Mouse (Mus musculus) CD4-positive, CD25-positive, alpha-beta regulatory T cell, adult 2 months (primary cell): ENCODE data around the gene Cdkl1.

ENCODE experiments used
- DNase-seq: peaks from one replicate; pipeline ENCODE4 v3.0.0-alpha.2; 2012; ENCODE audit warnings: low read depth, low spot score

Cdkl1 gene

DNA sequence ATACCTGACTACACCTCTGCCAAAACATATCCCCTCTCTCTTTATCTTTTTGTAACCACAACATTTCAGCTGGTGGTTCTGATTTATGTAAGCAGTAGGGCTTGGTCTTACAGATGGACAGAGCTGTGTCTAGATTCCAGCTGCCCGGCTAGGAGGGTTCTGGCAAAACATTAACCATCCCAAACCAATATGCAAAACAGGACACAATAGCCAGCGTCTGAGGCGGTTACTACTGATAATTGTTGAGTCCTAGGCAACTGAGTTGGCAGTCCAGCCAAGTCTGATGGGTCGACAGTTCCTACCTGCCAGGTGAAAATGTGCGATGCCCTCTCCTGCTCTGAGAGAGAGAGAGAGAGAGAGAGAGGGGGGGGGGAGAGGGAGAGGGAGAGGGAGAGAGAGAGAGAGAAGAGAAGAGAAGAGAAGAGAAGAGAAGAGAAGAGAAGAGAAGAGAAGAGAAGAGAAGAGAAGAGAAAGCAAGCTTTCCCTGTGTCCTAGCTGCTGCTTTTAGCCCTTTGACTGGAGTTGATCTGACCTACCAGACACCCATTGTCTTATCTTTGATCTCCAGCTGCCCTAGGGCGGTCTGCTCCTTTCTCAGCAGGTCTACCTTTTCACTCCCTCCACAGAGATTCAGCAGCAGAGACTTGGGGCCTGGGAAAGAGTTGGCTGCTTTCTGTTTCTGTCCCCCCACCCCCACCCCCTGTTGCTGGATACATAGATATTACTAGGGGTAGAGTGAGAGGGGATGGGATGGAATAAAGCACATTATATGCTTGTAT, 7.6 kb downstream of the Cdkl1 start:
- DNase-seq: no peak

- no peak for DNase-seq
Measured at GRCm38 (mm10) chr12:69781935-69782650, 9.0 kb downstream of the Cdkl1 start.

DNA sequence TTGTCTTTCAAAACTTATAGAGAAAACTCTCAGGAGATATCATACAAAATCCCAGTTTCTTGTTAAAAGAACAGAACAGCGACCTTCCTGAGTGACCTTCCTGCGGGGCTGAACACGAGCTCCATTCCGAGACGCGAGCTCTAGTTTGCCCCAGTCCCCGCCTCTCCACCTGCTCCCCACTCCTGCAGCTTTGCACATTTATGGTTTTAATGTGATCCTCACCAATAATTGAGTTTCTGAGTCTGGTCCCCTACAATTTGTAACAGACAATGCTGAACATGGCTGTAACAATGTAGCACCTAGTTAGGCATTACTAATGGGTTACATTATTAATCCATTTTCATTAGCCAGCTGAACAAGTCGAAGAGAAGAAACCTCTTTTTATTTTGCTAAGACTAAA, 9.6 kb downstream of the Cdkl1 start:
- no peak for DNase-seq

DNA sequence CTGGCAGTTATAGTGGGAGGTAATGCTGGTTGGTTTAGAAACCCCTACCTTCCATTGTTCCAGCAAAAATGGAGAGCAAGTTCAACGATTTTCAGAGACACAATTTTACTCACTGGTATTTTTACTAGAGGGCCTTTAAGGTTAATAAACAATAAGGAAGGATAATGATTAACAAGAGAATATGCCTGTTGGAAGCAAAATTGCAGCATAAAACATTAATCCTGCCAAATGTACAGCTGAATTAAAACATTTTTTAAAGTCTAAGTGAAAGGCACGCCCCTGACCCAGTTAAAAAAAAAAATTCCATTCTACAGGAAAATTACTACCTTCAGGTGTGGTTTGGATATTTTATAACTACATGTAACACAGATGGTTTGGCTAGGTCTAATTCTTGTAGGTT, 13.1 kb downstream of the Cdkl1 start:
- DNase-seq: no peak

DNA sequence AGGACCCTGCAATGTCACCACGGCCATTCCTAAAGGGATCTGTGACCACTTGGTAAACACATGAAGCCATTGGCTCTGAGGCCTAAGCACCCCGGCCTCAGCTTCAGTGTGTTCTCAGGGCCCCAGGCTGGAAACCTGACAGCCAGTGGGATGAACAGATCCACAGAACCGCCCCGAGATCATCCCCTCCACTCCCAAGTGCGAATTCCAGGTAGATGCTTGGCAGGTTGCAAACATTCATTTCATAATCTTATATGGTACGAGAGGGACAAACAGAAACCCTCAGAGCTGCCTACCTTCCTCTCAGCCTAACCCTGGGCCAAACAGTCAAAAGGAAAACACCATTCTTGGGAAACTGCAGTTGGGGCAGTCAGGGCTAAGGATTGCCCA, 13.7 kb downstream of the Cdkl1 start:
- DNase-seq: no peak

DNA sequence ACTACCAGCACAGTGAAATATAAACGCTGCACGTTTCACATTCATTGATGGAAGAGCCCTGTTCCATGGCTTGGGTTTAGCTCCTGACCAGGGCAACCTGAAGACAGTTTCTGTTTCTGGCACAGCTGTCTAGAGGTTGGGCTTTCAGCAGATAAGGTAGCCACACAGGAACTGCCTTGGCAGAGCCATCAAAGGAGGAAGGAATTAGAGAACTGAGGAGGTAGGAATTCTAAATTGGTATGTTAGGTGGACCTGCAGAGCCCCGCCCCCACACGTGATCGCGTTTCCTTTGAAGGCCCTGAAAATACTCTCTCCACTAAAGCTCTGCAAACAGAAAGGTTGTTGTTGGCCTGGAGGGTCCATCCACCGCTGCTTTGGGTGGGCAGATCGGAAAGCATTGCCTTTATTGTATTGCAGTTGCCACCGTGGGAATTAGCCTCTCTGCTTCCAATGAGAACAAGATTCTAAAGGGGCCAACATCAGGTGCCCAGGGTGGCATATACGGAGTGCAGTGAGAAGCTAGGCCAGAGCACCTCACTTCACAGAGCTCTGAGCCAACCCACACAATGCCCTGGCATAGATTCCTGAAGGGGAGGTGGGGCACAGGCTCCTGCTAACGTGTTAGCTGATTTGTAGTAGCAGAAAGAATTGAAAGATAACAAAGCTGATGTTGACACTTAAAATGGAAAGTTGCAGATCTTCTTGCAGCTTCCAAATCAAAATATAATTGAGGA, 14.3 kb downstream of the Cdkl1 start:
- peak; percentile 12 for DNase-seq

- DNase-seq: no peak
Measured at GRCm38 (mm10) chr12:69768841-69769240, 22.2 kb downstream of the Cdkl1 start.

DNA sequence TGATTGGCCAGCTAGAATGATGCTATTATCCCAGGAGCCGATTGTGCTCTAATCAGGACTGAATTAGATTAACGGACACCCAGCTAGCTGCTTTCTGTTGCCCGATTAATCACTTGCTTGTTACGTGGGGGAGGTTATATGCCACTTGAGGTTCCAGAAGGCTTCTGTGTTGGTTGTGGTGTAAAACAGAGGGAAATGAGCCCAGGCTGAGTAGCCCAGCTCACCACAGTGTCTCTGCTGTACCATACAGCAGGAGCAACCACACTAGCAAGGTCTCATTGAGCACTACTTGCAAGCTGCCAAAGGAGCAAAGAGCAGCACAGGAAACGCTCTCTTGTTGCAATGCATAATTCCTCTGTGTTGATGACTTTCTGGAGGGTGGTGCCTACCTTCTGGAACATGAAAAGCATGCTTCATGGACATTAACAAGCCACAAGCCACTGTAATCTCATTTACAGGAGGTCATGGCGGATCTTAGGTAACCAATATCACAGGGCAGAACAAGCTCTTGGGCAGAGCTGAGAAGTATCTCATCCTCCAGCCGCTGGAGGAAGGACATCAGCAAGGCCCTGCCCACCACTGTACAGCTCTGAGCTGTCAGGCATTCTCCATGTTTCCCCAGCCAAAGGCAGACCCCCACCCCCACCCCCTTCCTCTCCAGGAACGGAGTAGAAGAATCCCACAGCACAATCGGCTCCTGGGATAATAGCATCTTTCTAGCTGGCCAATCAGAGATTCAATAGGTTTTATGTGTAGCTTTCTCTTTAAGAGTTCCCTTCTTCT, 23.4 kb downstream of the Cdkl1 start:
- no peak for DNase-seq

DNA sequence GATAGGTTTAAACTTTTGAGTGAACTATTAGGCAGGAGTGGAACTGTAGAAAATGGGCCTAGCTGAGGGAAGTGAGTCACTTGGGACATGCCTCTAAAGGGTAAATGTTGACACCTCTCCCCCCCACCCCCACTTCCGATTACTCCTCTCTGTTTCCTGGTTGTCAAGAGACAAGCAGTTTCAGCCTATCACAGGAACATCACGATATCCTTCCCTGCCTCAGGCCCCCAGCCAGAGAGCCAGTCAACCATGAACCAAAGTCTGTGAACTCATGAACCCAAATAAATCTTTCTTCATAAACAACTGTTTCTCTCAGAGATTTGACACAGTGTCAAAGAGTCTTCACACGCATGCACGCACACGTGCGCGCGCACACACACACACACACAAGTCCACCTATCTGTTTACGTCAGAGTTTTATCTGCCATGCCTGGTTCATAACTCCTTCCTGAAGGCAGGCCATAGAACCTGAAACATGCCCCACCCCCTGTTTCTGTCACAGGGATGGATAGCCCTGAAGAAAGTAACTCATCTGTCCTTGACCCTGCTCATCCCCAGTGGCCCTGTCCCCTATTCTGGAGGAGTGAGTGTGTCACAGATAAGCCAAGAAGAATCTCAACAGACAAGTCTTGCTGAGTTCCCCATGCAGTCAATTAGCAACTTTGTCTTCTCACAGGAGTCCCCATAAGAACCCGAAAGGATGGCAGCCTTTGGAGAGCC, 24.7 kb downstream of the Cdkl1 start:
- no peak for DNase-seq

DNA sequence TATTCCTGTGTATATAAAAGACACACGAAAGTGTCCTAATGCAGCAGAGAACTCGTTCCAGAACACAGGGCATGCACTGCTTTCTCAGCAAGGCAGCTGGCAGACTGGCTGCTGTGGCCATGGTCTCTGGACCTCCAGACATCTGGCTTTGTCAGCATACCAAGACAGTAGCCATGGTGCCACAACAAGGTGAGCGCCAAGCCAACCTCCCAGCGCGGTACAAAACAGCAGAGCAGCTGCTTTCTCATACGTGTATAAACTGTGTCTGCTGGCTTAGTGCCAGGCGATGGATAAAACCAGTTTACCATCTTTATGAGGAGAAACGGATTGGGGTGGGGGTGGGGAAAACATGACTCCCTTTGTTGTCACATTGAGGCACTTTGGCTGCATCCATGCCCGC, 25.5 kb downstream of the Cdkl1 start:
- DNase-seq: no peak

DNA sequence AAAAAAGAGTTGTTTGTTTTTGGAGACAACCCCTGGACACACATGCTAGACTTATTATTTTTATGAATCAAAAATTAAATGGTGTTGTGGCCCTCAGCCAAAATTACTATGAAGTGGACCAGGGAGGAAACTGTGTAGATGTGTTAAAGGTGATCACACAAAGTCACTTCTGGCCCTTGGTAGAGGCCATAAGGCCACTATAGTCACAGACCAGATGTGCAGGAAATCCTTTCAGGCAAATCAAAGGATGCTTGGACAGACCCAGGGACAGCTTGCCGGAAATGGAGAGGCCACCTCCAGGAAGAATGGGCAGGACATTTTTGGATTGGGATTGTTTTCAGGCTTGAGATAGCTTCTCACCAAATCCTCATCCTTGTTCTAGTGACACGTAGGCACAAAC, 29.5 kb downstream of the Cdkl1 start:
- DNase-seq: no peak

GRCm38 (mm10) chr12:69760743-69761406, 30.2 kb downstream of the Cdkl1 start:
- no peak for DNase-seq

- no peak for DNase-seq
Measured at GRCm38 (mm10) chr12:69760014-69760413, 31.1 kb downstream of the Cdkl1 start.

DNA sequence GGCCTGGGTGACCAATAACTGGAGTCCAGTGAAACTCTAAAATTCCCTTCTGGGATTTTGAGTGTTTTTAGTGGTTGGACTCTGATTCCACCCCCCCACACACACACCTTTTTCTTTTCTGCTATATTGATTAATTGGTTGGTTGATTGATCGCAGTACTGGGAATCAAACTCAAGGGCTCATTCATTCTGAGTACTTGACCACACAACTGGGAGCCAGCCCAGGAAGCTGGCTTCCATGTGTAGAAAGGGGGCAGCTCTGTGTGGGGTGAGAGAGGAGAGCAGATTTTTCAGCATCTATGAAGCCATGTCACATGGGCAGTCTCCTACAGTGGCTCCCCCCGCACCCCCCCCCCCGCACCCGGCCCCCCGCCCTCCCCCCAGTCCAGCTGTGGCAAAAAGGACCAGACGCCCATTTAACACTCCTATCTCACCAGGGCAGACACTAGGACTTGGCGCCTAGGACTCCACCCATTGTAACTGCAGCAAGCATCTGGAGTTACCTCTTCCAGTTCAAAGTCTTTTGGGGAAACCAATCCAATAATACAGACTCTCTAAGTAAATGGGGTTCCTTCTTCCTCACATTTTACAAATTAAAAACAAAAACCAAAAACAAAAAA, 31.7 kb downstream of the Cdkl1 start:
- DNase-seq: no peak

GRCm38 (mm10) chr12:69758221-69759185, 32.6 kb downstream of the Cdkl1 start:
- no peak for DNase-seq

GRCm38 (mm10) chr12:69757418-69758141, 33.5 kb downstream of the Cdkl1 start:
- peak; percentile 80 for DNase-seq

DNA sequence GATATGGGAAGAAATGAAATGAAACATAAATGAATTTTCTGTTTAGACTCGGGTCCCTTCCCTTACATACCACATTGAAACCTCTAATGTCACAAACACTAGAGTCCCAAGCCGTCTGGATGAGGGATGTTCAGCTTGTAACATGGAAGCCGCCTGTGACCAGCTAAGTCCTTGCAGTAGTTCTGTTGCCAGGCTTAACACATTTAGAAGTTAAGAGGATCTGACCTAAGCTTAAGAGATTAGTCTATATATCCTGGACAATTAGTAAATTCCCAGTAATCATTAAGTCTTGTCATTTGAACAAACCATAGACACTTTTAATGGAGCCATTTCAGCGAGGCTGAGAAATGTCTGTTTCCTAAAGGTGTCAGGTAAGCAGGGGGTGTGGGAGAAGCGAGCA, 35.1 kb downstream of the Cdkl1 start:
- DNase-seq: no peak

- DNase-seq: no peak
Measured at GRCm38 (mm10) chr12:69753936-69754335, 37.1 kb downstream of the Cdkl1 start.
